Mouse (Mus musculus) cerebellum, postnatal 36 days (tissue): ENCODE measurements around the gene Prx.
A peak's percentile ranks its signal among the peaks of the same experiment; 100 is the strongest.

Experiments
- DNase-seq, 2 experiments: peaks; one replicate each; pipeline ENCODE4 v3.0.0; 2021 to 2022; ENCODE audit warnings: mixed read lengths in 2 of 2

The Prx gene

GRCm38 (mm10) chr7:27526039-27526827, 27.1 kb downstream of the Prx start:
- peak; percentile 80 to 81 for DNase-seq

DNA sequence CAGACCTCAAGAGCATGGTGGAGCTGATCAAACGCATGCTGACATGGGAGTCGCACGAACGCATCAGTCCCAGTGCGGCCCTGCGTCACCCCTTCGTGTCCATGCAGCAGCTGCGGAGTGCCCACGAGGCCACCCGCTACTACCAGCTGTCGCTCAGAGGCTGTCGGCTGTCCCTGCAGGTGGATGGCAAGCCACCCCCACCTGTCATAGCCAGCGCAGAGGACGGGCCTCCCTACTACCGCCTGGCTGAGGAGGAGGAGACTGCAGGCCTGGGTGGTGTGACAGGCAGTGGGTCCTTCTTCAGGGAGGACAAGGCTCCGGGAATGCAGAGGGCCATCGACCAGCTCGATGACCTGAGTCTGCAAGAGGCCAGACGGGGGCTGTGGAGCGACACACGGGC, 29.9 kb downstream of the Prx start:
- no peak for DNase-seq

DNA sequence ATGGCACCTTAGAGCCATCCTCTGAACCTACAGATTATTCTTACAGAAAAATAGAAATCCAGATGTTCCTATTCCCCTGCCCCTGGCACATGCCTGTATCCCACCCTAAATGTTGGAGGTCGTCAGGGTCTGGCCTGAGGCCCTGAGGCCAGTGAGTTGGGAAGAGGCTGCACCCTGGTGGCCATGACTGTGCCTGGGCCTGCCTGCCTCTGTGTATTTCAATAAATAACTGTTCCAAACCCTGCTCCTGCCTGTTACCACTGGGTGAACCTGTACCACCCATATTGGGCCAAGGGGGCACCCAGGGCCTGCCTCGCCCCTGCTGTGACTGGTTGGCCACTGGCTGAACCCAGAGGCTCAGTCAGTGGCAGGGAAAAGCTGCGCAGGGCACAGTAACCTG, 31.8 kb downstream of the Prx start:
- no peak for DNase-seq

GRCm38 (mm10) chr7:27531707-27532106, 32.6 kb downstream of the Prx start:
- no peak for DNase-seq

GRCm38 (mm10) chr7:27532480-27533050, 33.4 kb downstream of the Prx start:
- DNase-seq, result no peak

DNA sequence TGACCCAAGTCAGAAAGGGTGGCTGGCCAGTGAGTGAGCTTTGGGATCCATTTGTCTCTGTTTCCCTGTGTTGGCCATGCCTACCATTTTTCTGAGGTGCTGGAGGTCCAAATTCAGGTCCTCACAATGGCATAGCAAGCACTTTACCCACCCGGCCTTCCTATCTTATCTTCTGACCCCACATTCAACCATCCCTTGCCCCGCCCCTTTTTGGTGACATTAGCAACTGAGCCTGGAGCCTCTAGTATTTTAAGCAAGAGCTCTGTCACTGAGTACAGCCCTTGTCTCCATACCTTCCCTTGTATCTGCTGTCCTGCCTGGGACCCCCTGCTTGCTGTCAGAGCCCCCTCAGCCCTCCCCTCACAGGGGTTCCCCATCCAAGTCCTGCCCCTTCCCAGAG, 36.3 kb downstream of the Prx start:
- DNase-seq, result no peak

GRCm38 (mm10) chr7:27536618-27537017, 37.5 kb downstream of the Prx start:
- no peak for DNase-seq

DNA sequence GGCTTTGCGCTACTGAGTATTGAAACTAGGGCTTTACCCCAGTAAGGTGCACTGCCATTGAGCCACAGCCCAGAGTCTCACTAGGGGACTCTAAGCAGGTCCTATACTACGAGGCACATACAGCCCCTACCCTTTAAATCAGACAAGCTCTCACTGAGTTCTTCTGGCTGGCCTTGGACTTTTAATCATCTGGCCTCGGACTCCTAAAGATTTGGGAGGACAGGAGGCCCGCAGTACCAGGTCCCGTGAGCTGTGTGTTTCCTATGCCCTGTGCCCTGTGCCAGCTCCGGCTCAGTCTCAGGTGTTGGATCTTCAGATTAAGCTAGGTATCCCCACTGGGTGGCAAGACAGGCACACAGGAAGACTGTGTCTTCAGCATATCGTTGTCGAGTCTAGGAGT, 38.9 kb downstream of the Prx start:
- no peak for DNase-seq

DNA sequence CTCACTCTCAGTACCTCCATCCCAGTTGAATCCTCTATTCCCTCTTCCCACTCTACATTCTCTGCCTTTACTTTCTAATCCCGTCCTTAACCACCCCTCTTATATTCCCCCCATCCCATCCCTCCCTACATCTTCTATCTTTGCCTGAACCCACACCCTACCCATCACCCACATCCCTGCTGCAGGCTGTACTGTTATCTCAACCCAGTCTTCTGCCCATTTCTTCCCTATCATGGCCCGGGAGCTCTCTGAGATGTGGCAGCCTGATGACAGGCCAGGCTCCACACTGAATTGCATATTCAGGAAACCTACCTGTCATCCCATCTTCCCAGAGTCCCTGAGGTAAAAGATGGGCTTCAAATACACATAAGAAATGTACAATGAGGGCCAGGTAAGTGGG, 39.7 kb downstream of the Prx start:
- DNase-seq, result no peak

DNA sequence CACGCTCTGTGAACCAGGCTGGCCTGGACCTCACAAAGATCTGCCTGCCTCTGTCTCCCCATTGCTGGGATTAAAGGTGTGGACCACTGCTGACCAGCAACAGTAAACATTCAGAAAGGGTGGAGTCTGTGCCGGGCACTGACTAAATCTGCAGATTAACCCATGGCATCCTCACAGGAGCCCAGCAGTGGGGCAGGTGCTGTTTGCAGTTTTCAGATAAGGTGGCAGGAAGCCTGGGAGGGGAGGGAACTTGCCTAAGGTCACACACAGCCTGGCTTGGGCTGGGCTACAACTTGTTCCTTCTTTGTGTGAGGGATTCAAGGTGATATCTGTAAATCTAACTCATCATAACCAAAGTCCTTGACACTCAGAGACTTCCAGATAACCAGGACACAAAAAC, 41.4 kb downstream of the Prx start:
- no peak for DNase-seq

GRCm38 (mm10) chr7:27540935-27541334, 41.8 kb downstream of the Prx start:
- no peak for DNase-seq

DNA sequence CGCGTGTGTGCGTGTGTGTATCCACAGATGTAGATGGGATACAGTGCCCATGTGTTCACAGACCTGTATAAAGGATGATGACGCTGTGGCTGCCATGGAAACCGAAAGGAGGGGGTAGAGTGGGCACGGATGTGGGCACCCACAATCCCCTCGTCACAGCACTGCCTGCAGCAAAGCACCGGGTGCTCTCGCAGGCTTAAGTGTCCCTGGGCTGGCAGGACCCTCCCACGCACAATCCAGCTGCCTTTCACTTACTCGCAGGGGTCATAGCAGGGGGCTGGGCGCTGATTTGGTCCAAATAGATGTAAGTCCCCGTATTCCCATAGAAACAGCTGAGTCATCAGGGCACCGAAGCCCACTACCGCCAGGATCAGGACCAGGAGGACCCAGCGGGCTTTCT, 42.3 kb downstream of the Prx start:
- DNase-seq, result no peak

DNA sequence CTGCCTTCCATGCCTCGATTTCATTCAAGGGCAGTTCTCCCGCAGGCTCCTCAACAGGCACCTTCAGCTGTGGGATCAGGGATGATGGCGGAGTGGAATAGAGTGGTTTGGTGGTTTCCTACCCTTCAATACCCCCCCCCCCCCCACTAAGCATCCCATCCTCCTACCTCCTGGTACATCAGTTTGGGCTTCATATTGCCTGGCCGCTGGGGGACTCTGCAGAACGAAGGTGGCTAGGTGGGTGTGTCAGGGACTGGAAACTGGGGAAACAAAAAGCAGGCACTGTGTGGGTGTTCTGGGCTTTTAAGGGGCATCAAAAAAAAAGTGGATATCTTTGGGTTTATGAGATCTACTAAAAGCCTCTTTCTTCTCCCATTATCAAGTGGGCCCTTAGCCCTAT, 42.8 kb downstream of the Prx start:
- DNase-seq, result no peak

- DNase-seq, result peak; percentile 76 to 84
Observed at GRCm38 (mm10) chr7:27542392-27543033, 43.4 kb downstream of the Prx start.

GRCm38 (mm10) chr7:27543065-27543464, 43.9 kb downstream of the Prx start:
- DNase-seq, result no peak

DNA sequence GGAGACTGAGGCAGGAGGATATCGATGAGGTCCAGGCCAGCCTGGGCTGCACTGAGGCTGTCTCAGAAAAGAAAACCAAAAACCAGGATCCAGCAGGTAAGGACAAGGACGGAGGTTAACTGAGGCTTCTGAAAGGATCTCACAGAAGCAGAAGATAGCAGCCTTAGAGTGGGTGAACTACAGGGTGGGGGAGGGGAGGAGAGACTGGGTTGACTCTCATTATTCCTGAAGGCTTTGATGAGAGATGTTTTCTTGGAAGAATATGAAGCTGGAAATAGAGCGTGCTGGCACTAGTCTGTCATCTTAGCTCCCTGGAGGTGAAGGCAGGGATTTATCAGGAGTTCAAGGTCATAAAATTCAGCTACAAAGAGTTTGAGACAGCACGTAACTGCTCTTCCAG, 44.7 kb downstream of the Prx start:
- DNase-seq, result no peak

DNA sequence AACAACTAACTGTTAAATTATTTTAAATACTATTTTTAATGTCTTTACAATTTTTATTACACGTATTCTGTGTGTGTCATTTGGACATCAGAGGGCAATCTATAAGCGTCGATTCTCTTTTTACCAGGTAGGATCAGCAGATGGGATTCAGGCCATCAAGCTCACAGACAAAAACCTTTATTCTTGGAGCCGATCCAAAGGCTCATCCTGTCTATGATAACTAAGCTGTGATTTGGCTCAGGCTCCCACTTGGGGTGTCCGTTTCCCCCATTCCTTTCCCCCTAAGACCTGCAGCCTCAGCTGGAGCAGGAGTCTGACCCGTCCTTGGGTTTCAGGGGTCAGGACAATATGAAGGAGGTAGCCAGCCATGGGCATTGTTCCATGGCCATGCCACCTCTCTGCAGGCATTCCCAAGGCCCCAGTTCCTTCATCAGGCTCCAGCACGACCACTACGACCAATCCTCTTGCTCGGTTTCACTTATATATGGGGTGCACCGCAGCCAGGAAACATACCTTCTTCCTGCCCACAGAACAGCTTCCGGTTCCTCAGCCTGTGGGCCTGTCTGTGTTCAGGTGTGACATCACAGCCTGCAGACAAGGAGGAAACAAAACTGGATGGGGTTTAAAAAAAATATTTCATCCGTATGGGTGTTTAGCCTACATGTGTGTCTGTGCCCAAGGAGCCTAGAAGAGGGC, 45.7 kb downstream of the Prx start:
- no peak for DNase-seq

DNA sequence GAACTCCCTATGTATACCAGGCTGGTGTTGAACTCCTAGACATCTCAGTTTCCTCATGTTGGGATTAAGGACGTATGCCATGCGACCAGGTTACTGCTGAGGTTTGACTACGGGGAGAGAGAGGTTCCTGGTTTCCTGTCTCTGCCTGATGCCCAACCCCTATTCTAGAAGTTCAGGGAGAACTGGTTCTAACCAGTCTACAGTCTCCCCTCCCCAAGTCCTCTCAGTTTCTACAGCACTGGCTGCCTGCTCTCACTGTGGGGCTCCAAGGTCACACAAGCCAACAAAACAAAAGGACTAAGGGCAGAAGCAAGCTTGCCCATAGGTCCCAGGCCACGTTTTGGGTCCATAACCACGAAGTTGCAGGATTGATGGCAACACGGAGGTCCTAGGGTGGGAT, 50.5 kb downstream of the Prx start:
- DNase-seq, result no peak

GRCm38 (mm10) chr7:27552070-27552469, 52.9 kb downstream of the Prx start:
- no peak for DNase-seq

DNA sequence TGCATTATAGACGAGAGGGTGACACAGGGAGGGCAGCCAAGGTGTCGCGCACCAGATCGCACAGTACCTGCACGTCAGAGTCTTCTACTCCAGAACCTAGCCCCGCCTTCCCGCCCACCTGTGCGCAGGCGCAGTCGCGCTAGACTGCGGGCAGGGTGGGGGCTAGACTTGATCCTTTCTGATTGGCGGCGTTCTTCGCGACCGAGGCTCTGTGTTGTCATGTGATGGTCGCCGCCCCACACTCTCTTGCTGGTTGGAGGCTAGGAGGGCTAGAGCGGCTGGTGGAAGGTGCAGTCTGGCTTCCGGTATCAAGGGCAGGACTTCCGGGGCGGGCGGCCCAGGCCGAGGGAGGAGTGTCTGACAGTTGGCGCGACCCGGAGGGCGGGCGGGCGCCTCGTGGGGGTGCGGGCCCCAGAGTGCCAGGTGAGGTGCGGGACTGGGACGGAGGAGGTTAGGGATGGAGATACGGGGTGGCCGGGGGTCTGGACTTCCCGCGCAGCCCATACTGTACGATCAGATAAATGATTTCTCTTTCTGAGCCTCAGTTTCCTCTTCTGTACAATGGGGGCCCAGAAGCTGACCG, 53.9 kb downstream of the Prx start, which contains the start of the genes Pld3 and 2310022A10Rik:
Gene Pld3 (minus strand): TSS at position 288 of the 583 bp plus-strand sequence.
Gene 2310022A10Rik (plus strand): TSS at position 303 of the 583 bp plus-strand sequence.
- DNase-seq, result peak; percentile 95 to 98

DNA sequence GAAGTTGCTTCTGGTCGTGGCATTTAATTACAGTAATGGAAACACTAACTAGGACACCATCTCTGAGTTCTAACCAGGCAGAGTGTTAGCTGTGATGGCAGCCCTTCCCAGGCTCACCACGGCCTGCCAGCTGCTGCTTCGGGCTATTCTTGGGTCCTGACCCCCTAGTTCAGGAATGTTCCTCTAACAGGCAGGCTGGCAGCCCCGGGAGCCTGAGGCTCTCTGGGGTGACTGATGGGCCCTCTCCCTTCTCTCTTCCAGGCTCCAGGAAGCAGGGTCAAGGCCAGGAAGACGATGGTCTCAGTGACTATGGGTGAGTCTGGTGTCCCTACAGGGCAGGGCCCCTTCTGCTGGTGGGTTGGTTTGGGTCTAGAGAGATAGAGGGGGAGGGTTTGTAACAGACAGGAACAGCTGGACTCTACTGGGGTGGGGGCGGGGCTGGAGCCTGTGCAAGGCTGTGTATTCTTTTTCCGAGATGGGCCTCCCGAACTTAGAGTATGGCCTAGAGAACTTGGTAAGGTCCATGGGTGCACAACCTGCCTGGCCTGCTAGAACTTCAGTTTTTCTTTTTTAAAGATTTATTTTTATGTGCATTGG, 61.3 kb downstream of the Prx start:
- no peak for DNase-seq

- no peak for DNase-seq
Observed at GRCm38 (mm10) chr7:27560978-27561377, 61.9 kb downstream of the Prx start.
